Mouse (Mus musculus) fibroblast of lung, adult 2 months (primary cell): ENCODE data around the gene Tmsb15a.
"Not testable (repeated sequence)": the region's sequence is repeated elsewhere in the genome, so short reads cannot be mapped to it uniquely, and the experiment has no call there.

Experiments used
- DNase-seq: peaks from one replicate; pipeline ENCODE4 v3.0.0-alpha.2; 2011; ENCODE audit warnings: low read depth

Gene Tmsb15a

GRCm38 (mm10) chrX:135725161-135725560, at the start of gene Tmsb15a:
Tmsb15a (minus strand) TSS chrX:135725261.
- DNase-seq = no peak

GRCm38 (mm10) chrX:135768565-135768964, 43.5 kb upstream of the Tmsb15a start:
- no peak for DNase-seq

- no peak for DNase-seq
Observed at GRCm38 (mm10) chrX:135768043-135768548, 43.0 kb upstream of the Tmsb15a start.

GRCm38 (mm10) chrX:135761707-135762106, 36.6 kb upstream of the Tmsb15a start:
- DNase-seq = no peak

GRCm38 (mm10) chrX:135752832-135753231, 27.8 kb upstream of the Tmsb15a start:
- no peak for DNase-seq

- not testable (repeated sequence) for DNase-seq
Observed at GRCm38 (mm10) chrX:135745376-135745775, 20.3 kb upstream of the Tmsb15a start.

GRCm38 (mm10) chrX:135743056-135743355, 17.9 kb upstream of the Tmsb15a start:
- DNase-seq = no peak

GRCm38 (mm10) chrX:135742304-135743055, 17.4 kb upstream of the Tmsb15a start, which contains the start of the genes Armcx5 and Gprasp1:
Armcx5 (plus strand) TSS chrX:135742733.
Gprasp1 (plus strand) TSS chrX:135742733.
- DNase-seq = peak; percentile 57

- no peak for DNase-seq
Observed at GRCm38 (mm10) chrX:135738730-135739520, 13.9 kb upstream of the Tmsb15a start.

- DNase-seq = no peak
Observed at GRCm38 (mm10) chrX:135712845-135713244, 12.2 kb downstream of the Tmsb15a start.

GRCm38 (mm10) chrX:135704349-135704748, 20.7 kb downstream of the Tmsb15a start:
- no peak for DNase-seq

- no peak for DNase-seq
Observed at GRCm38 (mm10) chrX:135703111-135703510, 21.9 kb downstream of the Tmsb15a start.

- DNase-seq = no peak
Observed at GRCm38 (mm10) chrX:135693633-135694032, 31.4 kb downstream of the Tmsb15a start, which contains the start of gene Tcp11x2. Tcp11x2 (minus strand) TSS chrX:135693790.

GRCm38 (mm10) chrX:135687802-135688201, 37.3 kb downstream of the Tmsb15a start:
- no peak for DNase-seq

GRCm38 (mm10) chrX:135681858-135682257, 43.2 kb downstream of the Tmsb15a start:
- no peak for DNase-seq
